Mouse (Mus musculus) CH12.LX (cell line): ENCODE data around the gene Olfr1176.

Experiments
- CTCF ChIP-seq, 2 experiments: IDR thresholded peaks in 1 of 2; conservative IDR thresholded peaks in 1 of 2; 2 replicates each; pipeline ENCODE4 v1.5.1; 2011 to 2012; ENCODE audit warnings: low read depth in 2 of 2, low read length in 2 of 2, improper control_type of control experiment in 1 of 2, inconsistent platforms in 1 of 2, mild to moderate bottlenecking in 1 of 2, moderate library complexity in 1 of 2
- EP300 ChIP-seq: IDR thresholded peaks from 2 replicates; pipeline ENCODE4 v1.6.1; 2011; ENCODE audit warnings: low read length, improper control_type of control experiment
- ETS1 ChIP-seq: conservative IDR thresholded peaks from 2 replicates; pipeline ENCODE4 v1.6.1; 2012; ENCODE audit warnings: low read depth, mild to moderate bottlenecking, inconsistent platforms, low read length, improper control_type of control experiment, moderate library complexity
- POLR2A ChIP-seq: IDR thresholded peaks from 2 replicates; pipeline ENCODE4 v1.6.1; 2011; ENCODE audit warnings: low read depth, mild to moderate bottlenecking, improper control_type of control experiment, low read length

- TF ChIP-seq ETS1 (no peak), EP300 (no peak), POLR2A (no peak), CTCF (conservative IDR thresholded peaks at IDR 0.05 in 1 of 2, IDR thresholded peaks at IDR 0.05 in 1 of 2; ENCODE audit: low read depth in 2 of 2, low read length in 2 of 2) (no peak)
These were observed 9.9 kb downstream of the Olfr1176 start, which contains the start of gene Olfr1177-ps for GRCm38 (mm10) chr2:88346392-88346791.
